Mouse (Mus musculus) layer of hippocampus, adult 18-20 months (tissue): Measurements from ENCODE around the gene 4930469K13Rik. TPM values are rescaled to one million over a fixed set of nuclear protein-coding genes. Genes with fewer than 3 reads are reported as not detected.

ENCODE experiments used
- DNase-seq, 2 experiments: peaks; one replicate each; pipeline ENCODE4 v3.0.0; 2022; ENCODE audit warnings: low spot score in 2 of 2
- total RNA-seq, 2 experiments: library from RNA; stranded (reverse); gene quantifications; 2 replicates each; pipeline ENCODE4 v1.2.3; 2021

4930469K13Rik gene
- total RNA-seq, 2 experiments from 2014 or later = not detected

- no peak for DNase-seq
Observed at GRCm38 (mm10) chr11:33998244-33998643, 100.1 kb downstream of the 4930469K13Rik start.

GRCm38 (mm10) chr11:33993496-33993895 is 104.9 kb downstream of the 4930469K13Rik start:
- no peak for DNase-seq

- peak in 1 of 2 experiments; percentile 6 for DNase-seq
Observed at GRCm38 (mm10) chr11:33992938-33993337, 105.4 kb downstream of the 4930469K13Rik start, which contains the start of gene Kcnip1. TSS of gene Kcnip1 (minus strand) at chr11:33993152.

GRCm38 (mm10) chr11:33990002-33990401 is 108.4 kb downstream of the 4930469K13Rik start:
- DNase-seq = no peak

- no peak for DNase-seq
Observed at GRCm38 (mm10) chr11:33986525-33986924, 111.8 kb downstream of the 4930469K13Rik start.

- DNase-seq = no peak
Observed at GRCm38 (mm10) chr11:33980146-33980545, 118.2 kb downstream of the 4930469K13Rik start.

GRCm38 (mm10) chr11:33975121-33975520 is 123.2 kb downstream of the 4930469K13Rik start:
- DNase-seq = no peak

GRCm38 (mm10) chr11:33974341-33975040 is 123.9 kb downstream of the 4930469K13Rik start:
- no peak for DNase-seq

- no peak for DNase-seq
Observed at GRCm38 (mm10) chr11:33972114-33972513, 126.2 kb downstream of the 4930469K13Rik start.

- DNase-seq = no peak
Observed at GRCm38 (mm10) chr11:33969199-33969598, 129.2 kb downstream of the 4930469K13Rik start.

GRCm38 (mm10) chr11:33967708-33968107 is 130.6 kb downstream of the 4930469K13Rik start:
- no peak for DNase-seq

GRCm38 (mm10) chr11:33965380-33965779 is 133.0 kb downstream of the 4930469K13Rik start:
- DNase-seq = no peak

- no peak for DNase-seq
Observed at GRCm38 (mm10) chr11:33962688-33963407, 135.5 kb downstream of the 4930469K13Rik start, which contains the start of gene Kcnmb1. TSS of gene Kcnmb1 (plus strand) at chr11:33963013.

GRCm38 (mm10) chr11:33962178-33962577 is 136.2 kb downstream of the 4930469K13Rik start:
- DNase-seq = no peak

GRCm38 (mm10) chr11:33958713-33959112 is 139.6 kb downstream of the 4930469K13Rik start:
- DNase-seq = peak in 1 of 2 experiments; percentile 37

GRCm38 (mm10) chr11:33957595-33957994 is 140.8 kb downstream of the 4930469K13Rik start:
- peak; percentile 5 to 50 for DNase-seq

GRCm38 (mm10) chr11:33956623-33957022 is 141.7 kb downstream of the 4930469K13Rik start:
- no peak for DNase-seq

GRCm38 (mm10) chr11:33955982-33956381 is 142.4 kb downstream of the 4930469K13Rik start:
- no peak for DNase-seq

GRCm38 (mm10) chr11:33951684-33952625 is 146.4 kb downstream of the 4930469K13Rik start:
- DNase-seq = no peak

GRCm38 (mm10) chr11:33951155-33951554 is 147.2 kb downstream of the 4930469K13Rik start:
- no peak for DNase-seq

- DNase-seq = no peak
Observed at GRCm38 (mm10) chr11:33946501-33946900, 151.9 kb downstream of the 4930469K13Rik start.
